Mouse (Mus musculus): Measurements from ENCODE around the gene Atp4a.
A peak's percentile ranks its signal among the peaks of the same experiment; 100 is the strongest.

Gene Atp4a

GRCm38 (mm10) chr7:30711942-30712341 lies at the start of gene Atp4a:
TSS of gene Atp4a (plus strand) at chr7:30712209.
- no peak for DNase-seq

GRCm38 (mm10) chr7:30664529-30665200 lies 47.3 kb upstream of the Atp4a start, which contains the start of gene Haus5:
TSS of gene Haus5 (minus strand) at chr7:30664994.
- DNase-seq, result peak; percentile 91

GRCm38 (mm10) chr7:30665321-30665720 lies 46.7 kb upstream of the Atp4a start:
- DNase-seq, result no peak

GRCm38 (mm10) chr7:30669229-30669628 lies 42.8 kb upstream of the Atp4a start:
- no peak for DNase-seq

- DNase-seq, result no peak
Observed at GRCm38 (mm10) chr7:30671480-30671879, 40.5 kb upstream of the Atp4a start, which contains the start of gene Pmis2. TSS of gene Pmis2 (minus strand) at chr7:30671605.

- DNase-seq, result peak; percentile 16
Observed at GRCm38 (mm10) chr7:30678263-30678975, 33.6 kb upstream of the Atp4a start.

GRCm38 (mm10) chr7:30681897-30682296 lies 30.1 kb upstream of the Atp4a start:
- no peak for DNase-seq

- DNase-seq, result no peak
Observed at GRCm38 (mm10) chr7:30683425-30683824, 28.6 kb upstream of the Atp4a start.

- no peak for DNase-seq
Observed at GRCm38 (mm10) chr7:30688325-30688724, 23.7 kb upstream of the Atp4a start.

- no peak for DNase-seq
Observed at GRCm38 (mm10) chr7:30698101-30698500, 13.9 kb upstream of the Atp4a start.

- DNase-seq, result no peak
Observed at GRCm38 (mm10) chr7:30698589-30698988, 13.4 kb upstream of the Atp4a start, which contains the start of gene 2200002J24Rik. TSS of gene 2200002J24Rik (plus strand) at chr7:30698926.

- DNase-seq, result no peak
Observed at GRCm38 (mm10) chr7:30706214-30706882, 5.7 kb upstream of the Atp4a start.

GRCm38 (mm10) chr7:30707441-30707840 lies 4.6 kb upstream of the Atp4a start:
- DNase-seq, result no peak

- DNase-seq, result peak; percentile 57
Observed at GRCm38 (mm10) chr7:30717006-30717715, 5.2 kb downstream of the Atp4a start.

- no peak for DNase-seq
Observed at GRCm38 (mm10) chr7:30717716-30718046, 5.7 kb downstream of the Atp4a start.

- no peak for DNase-seq
Observed at GRCm38 (mm10) chr7:30719669-30720068, 7.7 kb downstream of the Atp4a start.

- no peak for DNase-seq
Observed at GRCm38 (mm10) chr7:30721286-30721685, 9.3 kb downstream of the Atp4a start.

- no peak for DNase-seq
Observed at GRCm38 (mm10) chr7:30723274-30723953, 11.4 kb downstream of the Atp4a start.

GRCm38 (mm10) chr7:30728214-30728613 lies 16.2 kb downstream of the Atp4a start:
- no peak for DNase-seq

- no peak for DNase-seq
Observed at GRCm38 (mm10) chr7:30728739-30729395, 16.9 kb downstream of the Atp4a start.

- peak; percentile 95 for DNase-seq
Observed at GRCm38 (mm10) chr7:30729396-30730063, 17.5 kb downstream of the Atp4a start, which contains the start of gene Tmem147. TSS of gene Tmem147 (minus strand) at chr7:30729540.

Data from lung, postnatal 14 days (tissue).